Mouse (Mus musculus) midbrain, embryonic 10.5 days (tissue): ENCODE data around the gene Bmpr1a. TPM values are rescaled to one million over a fixed set of nuclear protein-coding genes. Genes with fewer than 3 reads are reported as not detected.

Experiments
- DNase-seq: peaks from one replicate; pipeline ENCODE4 v3.0.0-alpha.2; 2017; ENCODE audit warnings: low spot score
- H3K27ac ChIP-seq: fragments of 300-500 bp; sonication (generic); replicated peaks from 2 replicates; pipeline ENCODE4 v1.5.1; 2016; ENCODE audit warnings: mild to moderate bottlenecking
- H3K27me3 ChIP-seq: fragments of 300-500 bp; sonication (generic); 2 replicates; pipeline ENCODE4 v1.6.1; 2016; ENCODE audit warnings: low read depth, mild to moderate bottlenecking; ENCODE audit not compliant: poor library complexity, severe bottlenecking
- H3K36me3 ChIP-seq: fragments of 300-500 bp; sonication (generic); 2 replicates; pipeline ENCODE4 v1.6.1; 2016; ENCODE audit warnings: mild to moderate bottlenecking, moderate library complexity
- H3K4me1 ChIP-seq: fragments of 300-500 bp; sonication (generic); 2 replicates; pipeline ENCODE4 v1.6.1; 2016
- H3K4me3 ChIP-seq: fragments of 300-500 bp; sonication (generic); 2 replicates; pipeline ENCODE4 v1.5.1; 2016; ENCODE audit warnings: mild to moderate bottlenecking, moderate library complexity
- H3K9me3 ChIP-seq: fragments of 300-500 bp; sonication (generic); replicated peaks from 2 replicates; pipeline ENCODE4 v1.6.1; 2016; ENCODE audit warnings: mild to moderate bottlenecking
- WGBS: fragments of 180-500 bp; shearing (Covaris S2); methylation state at CpG from one replicate; pipeline ENCODE4 v1.1.7; 2016; 5-methylcytosine and 5-hydroxymethylcytosine counted together
- polyA plus RNA-seq: library from polyadenylated mRNA; unstranded; fragments of >200 nt; fragmentation: Nextera tagmentation; extraction: Ambion mirVana; gene quantifications from 2 replicates; pipeline ENCODE4 v1.2.1, GENCODE M21; 2016

The Bmpr1a gene
- 38.1 and 38.7 TPM in 2 replicates for polyA plus RNA-seq

DNA sequence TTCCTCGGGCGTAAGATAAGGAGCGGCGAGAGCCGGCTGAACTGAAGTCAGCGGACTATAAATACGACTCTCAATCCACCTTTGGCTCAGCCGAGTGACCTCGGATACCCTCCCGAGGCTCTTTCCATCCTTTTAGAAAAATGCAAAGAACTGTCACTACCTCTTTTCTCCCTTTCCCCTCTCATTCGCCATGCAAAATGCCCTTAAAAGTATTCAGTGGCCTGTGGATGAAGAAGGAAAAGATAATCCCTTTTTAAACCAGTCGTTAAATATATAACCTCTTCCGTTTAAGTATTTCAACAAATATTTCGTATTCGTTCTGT lies at the start of gene Bmpr1a:
TSS of gene Bmpr1a (minus strand) at position 17 of the 323 bp plus-strand sequence.
- no peaks in the 10 kb centered on the region for H3K36me3 ChIP-seq
- H3K27me3 ChIP-seq: peaks cover 15% of the 10 kb centered on the region
- H3K27ac ChIP-seq: peak within 1 kb of the TSS; percentile 99
- H3K9me3 ChIP-seq: no peaks in the 10 kb centered on the region
- peaks cover 49% of the 10 kb centered on the region for H3K4me1 ChIP-seq
- peak within 1 kb of the TSS; percentile 89 for H3K4me3 ChIP-seq
- no peak for DNase-seq
- WGBS: 9% methylated on average over 15 of the region's 15 CpGs

DNA sequence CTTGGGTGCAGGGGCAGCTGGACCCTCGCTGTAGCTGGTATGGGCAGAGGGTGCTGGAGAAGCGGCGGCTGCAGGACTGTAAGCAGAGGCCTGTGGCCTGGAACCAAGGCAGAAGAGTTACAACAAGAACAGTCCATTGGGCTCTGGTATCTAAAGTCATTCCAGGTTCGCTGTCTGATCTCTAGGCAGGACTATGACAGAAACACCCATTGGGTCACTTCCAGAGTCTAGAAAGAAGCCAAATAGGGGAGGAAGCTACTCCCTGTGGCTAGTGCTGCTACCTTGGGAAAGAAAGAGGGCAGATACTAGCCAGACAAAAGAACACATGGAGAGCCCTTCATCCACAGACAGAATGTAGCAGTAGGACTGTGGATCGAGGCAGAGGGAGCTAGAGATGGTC lies 49.1 kb upstream of the Bmpr1a start:
- H3K27ac ChIP-seq: no peak overlapping the region
- DNase-seq: no peak
- no peaks in the 10 kb centered on the region for H3K36me3 ChIP-seq
- H3K4me1 ChIP-seq: peaks cover 15% of the 10 kb centered on the region
- 85% methylated on average over 5 of the region's 5 CpGs for WGBS
- H3K4me3 ChIP-seq: no peak overlapping the region
- H3K27me3 ChIP-seq: peaks cover 19% of the 10 kb centered on the region
- no peaks in the 10 kb centered on the region for H3K9me3 ChIP-seq

DNA sequence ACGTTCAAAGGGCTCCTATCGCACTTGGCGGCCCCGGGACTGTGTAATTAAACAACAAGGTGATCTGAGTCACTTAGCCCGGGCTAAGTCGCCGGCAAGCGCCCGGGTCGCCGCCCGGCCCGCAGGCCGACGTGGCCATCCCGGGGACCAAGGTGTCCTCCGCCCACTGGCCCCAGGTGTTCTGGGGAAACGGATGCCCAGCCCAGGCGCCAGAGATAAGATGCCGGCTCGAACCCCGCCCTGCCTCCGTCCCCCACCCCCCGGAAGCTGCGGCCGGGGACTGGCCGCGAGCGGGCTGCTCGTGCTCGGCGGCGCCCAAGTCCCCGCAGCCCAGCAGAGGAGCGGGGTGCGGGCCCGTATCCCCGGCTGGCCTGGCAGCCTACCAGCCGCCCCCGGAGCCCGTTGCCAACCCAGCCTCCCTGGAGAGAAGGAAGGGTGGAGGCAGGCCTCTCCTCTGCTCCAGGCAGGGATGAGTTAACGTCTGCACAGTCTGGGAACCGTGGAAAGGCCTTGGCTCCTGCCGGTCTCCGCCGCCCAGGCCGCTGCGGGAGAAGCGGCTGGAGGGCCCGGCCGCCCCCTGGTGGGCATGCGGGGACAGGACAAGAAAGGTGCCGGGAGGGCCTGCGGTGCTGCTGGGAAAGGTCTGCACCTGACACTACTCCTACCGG lies 46.0 kb upstream of the Bmpr1a start:
- DNase-seq: peak; percentile 90
- WGBS: under 1% methylated on average over 55 of the region's 55 CpGs
- H3K4me3 ChIP-seq: peak overlapping the region; percentile 86
- no peaks in the 10 kb centered on the region for H3K36me3 ChIP-seq
- peak overlapping the region; percentile 93 for H3K27ac ChIP-seq
- peaks cover 44% of the 10 kb centered on the region for H3K27me3 ChIP-seq
- H3K9me3 ChIP-seq: no peaks in the 10 kb centered on the region
- H3K4me1 ChIP-seq: peaks cover 15% of the 10 kb centered on the region

DNA sequence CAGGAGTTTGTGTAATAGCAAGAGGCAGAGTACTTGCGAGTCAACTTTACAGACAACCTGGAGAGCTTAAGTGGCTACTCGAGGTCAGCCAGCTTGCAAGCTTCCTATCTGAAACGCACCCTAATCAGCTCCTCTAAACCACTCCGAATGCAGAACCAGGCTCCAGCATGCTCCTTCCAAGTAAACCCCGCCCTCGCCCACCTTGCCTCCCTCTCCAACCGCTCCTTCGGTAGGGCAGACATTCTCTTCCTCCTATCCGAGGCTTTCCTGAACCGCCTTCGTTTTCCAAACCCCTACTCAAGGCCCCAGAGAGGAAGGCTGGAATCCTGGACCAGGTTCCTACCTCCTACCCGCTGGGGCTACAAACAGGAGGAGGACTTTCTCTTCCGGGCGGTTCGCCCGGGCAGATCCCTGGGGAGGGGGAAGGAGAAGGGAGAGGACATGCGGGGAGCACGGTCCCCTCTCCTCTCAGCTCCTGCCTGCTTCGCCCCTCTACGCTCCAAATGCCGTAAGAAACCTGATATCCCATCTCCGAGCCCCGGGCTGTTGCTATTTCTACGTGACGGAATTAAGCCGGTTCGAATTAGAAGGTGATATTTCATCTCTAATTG lies 45.4 kb upstream of the Bmpr1a start:
- DNase-seq: peak; percentile 72
- H3K4me1 ChIP-seq: peaks cover 15% of the 10 kb centered on the region
- no peaks in the 10 kb centered on the region for H3K36me3 ChIP-seq
- no peaks in the 10 kb centered on the region for H3K9me3 ChIP-seq
- H3K4me3 ChIP-seq: peak overlapping the region; percentile 86
- peak overlapping the region; percentile 93 for H3K27ac ChIP-seq
- under 1% methylated on average over 27 of the region's 27 CpGs for WGBS
- peaks cover 50% of the 10 kb centered on the region for H3K27me3 ChIP-seq

DNA sequence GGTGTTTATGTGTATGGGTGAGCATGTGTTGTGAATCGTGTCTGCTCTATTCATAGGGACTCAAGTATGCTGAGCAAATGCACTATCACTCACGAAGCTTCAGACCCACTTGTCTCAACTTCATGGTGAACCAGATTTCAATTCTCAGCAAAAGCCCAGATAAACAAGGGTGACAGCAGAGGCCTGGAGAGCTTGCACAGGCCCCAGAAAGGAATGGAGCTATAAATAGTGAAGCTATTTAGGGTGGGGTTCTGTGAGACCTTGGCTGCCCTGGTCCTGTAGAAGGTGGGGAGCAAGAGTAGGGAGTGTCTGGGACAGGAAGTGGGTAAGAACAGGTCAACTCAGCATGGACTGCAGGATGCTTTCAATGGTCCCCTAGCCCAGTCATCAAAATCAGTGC lies 41.4 kb upstream of the Bmpr1a start:
- 88% methylated on average over 2 of the region's 2 CpGs for WGBS
- Histone ChIP-seq H3K9me3 (no peaks in the 10 kb centered on the region), H3K36me3 (no peaks in the 10 kb centered on the region), H3K4me3 (no peak overlapping the region), H3K27ac (no peak overlapping the region), H3K4me1 (peaks cover 19% of the 10 kb centered on the region), H3K27me3 (peaks cover 60% of the 10 kb centered on the region)
- DNase-seq: no peak

DNA sequence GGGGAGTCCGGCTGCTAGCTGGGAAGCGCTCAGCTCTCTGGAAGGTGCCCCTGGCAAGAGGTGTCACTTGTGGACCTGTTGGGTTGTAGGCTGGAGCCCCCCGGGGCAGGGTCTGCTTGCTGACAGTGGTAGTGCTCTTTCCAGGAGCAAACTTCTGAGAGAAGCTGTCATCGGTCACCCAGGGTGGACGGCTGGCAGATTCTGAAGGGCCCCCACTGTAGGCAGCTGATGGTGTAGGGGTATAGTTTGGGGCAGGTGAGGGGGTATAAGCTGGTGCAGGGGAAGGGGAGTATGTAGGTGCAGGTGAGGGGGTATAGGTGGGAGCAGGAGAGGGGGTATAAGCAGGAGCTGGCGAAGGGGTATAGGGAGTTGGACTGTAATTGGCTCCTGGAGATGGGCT lies 40.9 kb upstream of the Bmpr1a start:
- Histone ChIP-seq H3K27me3 (peaks cover 60% of the 10 kb centered on the region), H3K9me3 (no peaks in the 10 kb centered on the region), H3K36me3 (no peaks in the 10 kb centered on the region), H3K4me1 (peaks cover 14% of the 10 kb centered on the region), H3K4me3 (no peak overlapping the region), H3K27ac (no peak overlapping the region)
- no peak for DNase-seq
- 83% methylated on average over 6 of the region's 6 CpGs for WGBS

DNA sequence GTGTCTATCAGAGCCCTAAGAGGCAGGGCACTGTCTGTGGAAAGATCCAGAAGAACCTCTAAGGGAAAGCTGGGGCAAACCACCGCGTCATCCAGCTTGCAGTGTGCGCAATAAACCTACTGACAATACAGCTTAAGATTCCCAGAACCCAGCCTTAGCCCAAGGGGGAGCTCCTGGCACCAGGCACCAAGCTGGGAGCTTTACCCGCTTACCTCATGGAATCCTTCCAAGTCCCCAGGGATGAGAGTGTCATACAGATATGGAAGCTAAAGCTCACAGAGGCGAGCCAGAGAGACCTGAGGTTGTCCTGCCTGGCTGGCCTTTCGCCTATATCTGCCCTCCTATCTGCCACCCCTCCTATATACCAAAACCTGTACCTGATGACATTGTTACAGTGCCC lies 40.5 kb upstream of the Bmpr1a start:
- no peaks in the 10 kb centered on the region for H3K9me3 ChIP-seq
- H3K27ac ChIP-seq: no peak overlapping the region
- no peak overlapping the region for H3K4me3 ChIP-seq
- peaks cover 60% of the 10 kb centered on the region for H3K27me3 ChIP-seq
- H3K4me1 ChIP-seq: peaks cover 14% of the 10 kb centered on the region
- 70% methylated on average over 6 of the region's 6 CpGs for WGBS
- no peak for DNase-seq
- no peaks in the 10 kb centered on the region for H3K36me3 ChIP-seq

DNA sequence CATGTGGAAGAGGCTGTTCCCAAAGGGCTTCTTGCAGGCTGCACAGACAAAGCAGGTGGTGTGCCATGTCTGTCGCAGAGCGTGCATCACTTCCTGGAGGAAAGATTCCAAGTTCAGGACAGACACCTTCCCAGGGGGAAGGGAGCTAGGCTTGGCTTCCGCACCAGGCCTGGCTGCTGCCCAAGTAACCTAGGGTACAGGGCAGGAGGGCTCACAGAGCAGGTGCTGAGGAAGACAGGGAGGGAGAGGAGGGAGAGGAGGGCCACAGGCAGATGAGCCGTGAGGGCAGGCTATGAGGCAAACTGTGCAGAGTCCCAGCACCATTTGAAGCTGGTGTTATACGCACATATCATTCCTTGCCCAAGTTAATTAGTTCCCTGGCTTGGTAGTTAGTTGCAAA lies 38.8 kb upstream of the Bmpr1a start:
- WGBS: 92% methylated on average over 5 of the region's 5 CpGs
- Histone ChIP-seq H3K27me3 (peaks cover 43% of the 10 kb centered on the region), H3K4me3 (no peak overlapping the region), H3K27ac (no peak overlapping the region), H3K4me1 (peaks cover 5% of the 10 kb centered on the region), H3K36me3 (no peaks in the 10 kb centered on the region), H3K9me3 (no peaks in the 10 kb centered on the region)
- DNase-seq: no peak

DNA sequence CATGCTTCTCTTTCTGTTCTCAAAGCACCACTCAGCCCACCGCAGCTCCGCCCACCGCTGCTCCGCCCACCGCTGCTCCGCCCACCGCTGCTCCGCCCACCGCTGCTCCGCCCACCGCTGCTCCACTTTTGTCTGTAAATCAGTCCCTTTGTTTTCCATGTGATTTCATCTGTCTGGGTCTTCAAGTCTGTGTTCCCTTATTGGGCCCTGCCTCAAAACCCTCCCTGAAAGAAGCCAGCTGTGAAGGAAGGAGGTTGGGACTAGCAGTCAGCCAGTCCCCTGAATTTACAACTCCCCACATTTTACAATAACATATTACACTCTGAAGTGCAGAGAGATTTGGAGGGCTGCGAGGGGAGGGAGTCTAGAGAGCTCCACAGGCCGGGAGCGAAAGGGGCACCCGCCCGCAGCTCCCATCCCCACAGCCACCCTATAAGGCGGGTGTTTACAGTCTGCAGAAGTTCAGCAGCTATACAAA lies 37.6 kb upstream of the Bmpr1a start:
- H3K4me1 ChIP-seq: peaks cover 5% of the 10 kb centered on the region
- H3K9me3 ChIP-seq: no peaks in the 10 kb centered on the region
- no peaks in the 10 kb centered on the region for H3K36me3 ChIP-seq
- H3K27me3 ChIP-seq: peaks cover 33% of the 10 kb centered on the region
- DNase-seq: peak; percentile 26
- peak overlapping the region; percentile 42; the same call in 1 of the 2 replicates for H3K27ac ChIP-seq
- peak overlapping the region; percentile 26 for H3K4me3 ChIP-seq
- 12% methylated on average over 17 of the region's 17 CpGs for WGBS

DNA sequence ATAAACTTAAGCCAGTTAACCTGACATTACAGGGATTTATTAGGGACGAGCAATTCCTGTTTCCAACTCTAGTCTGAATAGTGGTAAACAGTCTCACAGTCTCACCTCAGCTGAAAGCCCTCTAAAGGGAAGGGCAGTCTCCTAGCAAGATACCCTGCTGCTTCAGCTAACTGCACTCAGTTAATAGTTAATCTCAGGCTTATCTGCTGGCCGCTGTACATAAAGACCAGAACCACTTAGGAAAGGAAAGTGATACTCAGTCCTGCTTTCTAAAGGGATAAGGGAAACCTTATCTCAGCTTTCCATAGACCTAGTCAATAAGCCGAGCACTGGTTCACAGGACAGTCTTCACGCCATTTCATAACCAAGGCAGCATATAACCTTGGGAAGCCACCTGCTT lies 32.7 kb upstream of the Bmpr1a start:
- WGBS: 78% methylated on average over 4 of the region's 4 CpGs

DNA sequence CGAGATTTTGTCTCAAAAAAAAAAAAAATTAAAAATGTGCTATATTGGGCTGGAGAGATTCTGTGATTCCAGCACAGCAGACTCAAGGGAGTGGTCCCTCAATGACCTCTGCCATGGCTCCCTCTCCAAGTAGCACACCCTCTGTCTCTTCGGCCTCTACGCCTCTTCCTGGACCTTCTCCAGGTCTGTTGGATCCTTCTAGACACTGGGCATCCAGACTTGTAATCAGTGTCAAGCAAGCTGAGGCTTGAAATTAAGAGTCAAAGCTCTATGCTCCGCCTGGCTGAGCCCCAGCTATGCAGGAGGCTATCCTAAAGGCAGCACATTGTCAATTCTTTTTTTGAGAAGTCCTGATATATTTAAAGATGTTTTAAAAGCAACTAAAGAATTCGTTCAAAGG lies 30.4 kb upstream of the Bmpr1a start:
- Histone ChIP-seq H3K4me1 (no peaks in the 10 kb centered on the region), H3K4me3 (no peak overlapping the region), H3K36me3 (no peaks in the 10 kb centered on the region), H3K9me3 (peaks cover 9% of the 10 kb centered on the region; the same call in 1 of the 2 replicates), H3K27me3 (peaks cover 10% of the 10 kb centered on the region; the same call in 1 of the 2 replicates), H3K27ac (no peak overlapping the region)
- 87% methylated on average over 5 of the region's 5 CpGs for WGBS
- DNase-seq: no peak

More for the DNA sequence above, 32.7 kb upstream of the Bmpr1a start:
- H3K4me1 ChIP-seq: peaks cover 4% of the 10 kb centered on the region
- H3K36me3 ChIP-seq: no peaks in the 10 kb centered on the region
- DNase-seq: no peak
- H3K27me3 ChIP-seq: 0 out of 2 replicates have a peak, but pooled peaks cover 4% of the 10 kb centered on the region
- H3K9me3 ChIP-seq: no peaks in the 10 kb centered on the region
- no peak overlapping the region for H3K27ac ChIP-seq
- H3K4me3 ChIP-seq: no peak overlapping the region

DNA sequence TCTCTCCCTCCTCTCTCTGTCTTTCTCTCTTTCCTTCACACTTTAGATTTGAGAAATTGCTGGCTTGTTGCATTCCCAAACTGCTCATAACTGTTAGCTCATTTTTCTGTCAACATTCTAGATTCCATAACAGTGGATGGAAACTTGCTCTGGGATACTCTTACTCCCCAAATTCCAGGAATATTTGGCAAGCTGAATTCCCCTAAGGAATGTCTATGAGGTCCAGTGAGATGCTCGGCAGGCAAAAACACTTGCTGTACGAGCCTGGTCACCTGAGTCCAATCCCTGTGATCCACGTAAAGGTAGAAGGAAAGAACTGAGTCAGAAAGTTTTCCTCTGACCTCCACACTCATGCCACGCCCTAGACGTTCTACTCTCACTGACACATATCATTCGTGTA lies 29.4 kb upstream of the Bmpr1a start:
- DNase-seq: no peak
- Histone ChIP-seq H3K36me3 (no peaks in the 10 kb centered on the region), H3K9me3 (peaks cover 9% of the 10 kb centered on the region; the same call in 1 of the 2 replicates), H3K4me1 (no peaks in the 10 kb centered on the region), H3K27me3 (peaks cover 15% of the 10 kb centered on the region), H3K4me3 (no peak overlapping the region), H3K27ac (no peak overlapping the region)
- 88% methylated on average over 6 of the region's 6 CpGs for WGBS

DNA sequence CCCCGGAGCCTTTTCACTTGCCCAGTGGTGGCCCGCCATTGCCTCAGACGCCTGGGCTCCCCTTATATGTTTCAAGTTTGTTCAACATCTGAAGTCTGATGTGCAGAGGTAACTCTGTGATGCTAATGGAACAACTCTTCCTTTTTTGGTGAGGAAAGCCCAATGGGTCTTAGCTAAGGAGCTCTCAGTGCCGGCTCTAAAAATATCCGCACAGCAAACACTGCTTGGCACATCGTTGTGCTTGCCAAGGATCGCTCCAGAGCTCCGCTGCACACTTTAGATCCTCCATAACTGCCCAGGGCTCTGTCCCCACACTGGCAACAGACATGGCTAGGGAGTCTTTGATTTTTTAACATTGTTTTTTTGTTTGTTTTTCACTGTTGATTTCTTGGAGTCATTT lies 25.7 kb upstream of the Bmpr1a start:
- Histone ChIP-seq H3K27me3 (peaks cover 15% of the 10 kb centered on the region), H3K36me3 (no peaks in the 10 kb centered on the region), H3K9me3 (peaks cover 9% of the 10 kb centered on the region; the same call in 1 of the 2 replicates), H3K27ac (no peak overlapping the region), H3K4me1 (no peaks in the 10 kb centered on the region), H3K4me3 (no peak overlapping the region)
- 77% methylated on average over 8 of the region's 8 CpGs for WGBS
- no peak for DNase-seq
